Mouse (Mus musculus) hindbrain, embryonic 16.5 days (tissue): Measurements from ENCODE around the gene Timm17a. TPM values are rescaled to one million over a fixed set of nuclear protein-coding genes. Genes with fewer than 3 reads are reported as not detected.

ENCODE experiments used
- ATAC-seq: fragments of 200-750 bp; cut with Nextera tagmentation; 2 replicates; pipeline ENCODE4 v1.8.0; 2017; ENCODE audit warnings: moderate TSS enrichment, moderate library complexity
- H3K27ac ChIP-seq: fragments of 300-500 bp; sonication (generic); 2 replicates; pipeline ENCODE4 v1.5.1; 2014; ENCODE audit warnings: low read depth, mild to moderate bottlenecking, control low read depth, low read length, moderate library complexity
- H3K27me3 ChIP-seq: fragments of 300-500 bp; sonication (generic); replicated peaks from 2 replicates; pipeline ENCODE4 v1.6.1; 2014; ENCODE audit warnings: low read length; ENCODE audit not compliant: control insufficient read depth, insufficient read depth
- H3K36me3 ChIP-seq: fragments of 300-500 bp; sonication (generic); 2 replicates; pipeline ENCODE4 v1.6.1; 2014; ENCODE audit warnings: mild to moderate bottlenecking, low read length, moderate library complexity, mixed read lengths; ENCODE audit not compliant: control insufficient read depth, insufficient read depth
- H3K4me1 ChIP-seq: fragments of 300-500 bp; sonication (generic); 2 replicates; pipeline ENCODE4 v1.6.1; 2014; ENCODE audit warnings: low read depth, low read length; ENCODE audit not compliant: control insufficient read depth, insufficient read depth
- H3K4me2 ChIP-seq: fragments of 300-500 bp; sonication (generic); 2 replicates; pipeline ENCODE4 v1.6.1; 2014; ENCODE audit warnings: mild to moderate bottlenecking, low read length, control low read depth, moderate library complexity
- H3K4me3 ChIP-seq: fragments of 300-500 bp; sonication (generic); 2 replicates; pipeline ENCODE4 v1.5.1; 2014; ENCODE audit warnings: mild to moderate bottlenecking, low read length, control low read depth, moderate library complexity
- H3K9ac ChIP-seq: fragments of 300-500 bp; sonication (generic); 2 replicates; pipeline ENCODE4 v1.6.1; 2014; ENCODE audit warnings: low read depth, mild to moderate bottlenecking, control low read depth, low read length, moderate library complexity
- H3K9me3 ChIP-seq: fragments of 300-500 bp; sonication (generic); 2 replicates; pipeline ENCODE4 v1.6.1; 2014; ENCODE audit warnings: mild to moderate bottlenecking, low read length, moderate library complexity; ENCODE audit not compliant: control insufficient read depth
- WGBS: fragments of 180-500 bp; shearing (Covaris S2); extraction: QIAGEN DNeasy Blood & Tissue Kit; methylation state at CpG from one replicate; pipeline ENCODE4 v1.1.7; 2014; 5-methylcytosine and 5-hydroxymethylcytosine counted together
- polyA plus RNA-seq: library from polyadenylated mRNA; unstranded; fragments of >200 nt; fragmentation: Nextera tagmentation; extraction: Ambion mirVana; gene quantifications from 2 replicates; pipeline ENCODE4 v1.2.1, GENCODE M21; 2015

Timm17a gene
- 166 and 193 TPM in 2 replicates for polyA plus RNA-seq

- WGBS: under 1% methylated on average over 51 of the region's 51 CpGs
- peak within 1 kb of the TSS; percentile 86 for H3K9ac ChIP-seq
These were observed at the start of gene Timm17a for GRCm38 (mm10) chr1:135313284-135314031. TSS of gene Timm17a (minus strand) at chr1:135313778.

GRCm38 (mm10) chr1:135362115-135362514, 48.5 kb upstream of the Timm17a start:
- H3K27ac ChIP-seq: no peak overlapping the region
- H3K9ac ChIP-seq: no peak overlapping the region
- no peak overlapping the region for H3K4me3 ChIP-seq
- no peaks in the 10 kb centered on the region for H3K36me3 ChIP-seq
- H3K27me3 ChIP-seq: no peaks in the 10 kb centered on the region
- ATAC-seq: no peak
- H3K4me2 ChIP-seq: no peak overlapping the region
- no peaks in the 10 kb centered on the region for H3K9me3 ChIP-seq
- H3K4me1 ChIP-seq: no peaks in the 10 kb centered on the region

More at GRCm38 (mm10) chr1:135313284-135314031, at the start of gene Timm17a:
- Histone ChIP-seq H3K27me3 (no peaks in the 10 kb centered on the region; the same call in 1 of the 2 replicates), H3K27ac (peak within 1 kb of the TSS; percentile 80), H3K4me3 (peak within 1 kb of the TSS; percentile 66), H3K4me2 (peak within 1 kb of the TSS; percentile 80), H3K4me1 (peaks cover 19% of the 10 kb centered on the region), H3K9me3 (no peaks in the 10 kb centered on the region), H3K36me3 (peaks cover 5% of the 10 kb centered on the region)
- peak; percentile 100 for ATAC-seq

- no peak overlapping the region for H3K4me3 ChIP-seq
- 57% methylated on average over 4 of the region's 4 CpGs for WGBS
- ATAC-seq: no peak
These were observed 47.9 kb upstream of the Timm17a start for GRCm38 (mm10) chr1:135361491-135361890.

GRCm38 (mm10) chr1:135359071-135359470, 45.5 kb upstream of the Timm17a start:
- H3K4me1 ChIP-seq: no peaks in the 10 kb centered on the region
- no peak for ATAC-seq
- H3K9me3 ChIP-seq: no peaks in the 10 kb centered on the region
- H3K27me3 ChIP-seq: no peaks in the 10 kb centered on the region
- 32% methylated on average over 2 of the region's 2 CpGs for WGBS
- no peak overlapping the region for H3K27ac ChIP-seq
- no peak overlapping the region for H3K4me3 ChIP-seq
- no peaks in the 10 kb centered on the region for H3K36me3 ChIP-seq
- H3K9ac ChIP-seq: no peak overlapping the region
- H3K4me2 ChIP-seq: no peak overlapping the region

More at GRCm38 (mm10) chr1:135361491-135361890, 47.9 kb upstream of the Timm17a start:
- H3K9ac ChIP-seq: no peak overlapping the region
- H3K27me3 ChIP-seq: no peaks in the 10 kb centered on the region
- no peak overlapping the region for H3K4me2 ChIP-seq
- H3K4me1 ChIP-seq: no peaks in the 10 kb centered on the region
- H3K27ac ChIP-seq: no peak overlapping the region
- no peaks in the 10 kb centered on the region for H3K9me3 ChIP-seq
- no peaks in the 10 kb centered on the region for H3K36me3 ChIP-seq

- Histone ChIP-seq H3K4me3 (no peak overlapping the region), H3K36me3 (no peaks in the 10 kb centered on the region), H3K4me1 (no peaks in the 10 kb centered on the region), H3K4me2 (no peak overlapping the region), H3K9me3 (no peaks in the 10 kb centered on the region), H3K27ac (no peak overlapping the region), H3K9ac (no peak overlapping the region), H3K27me3 (no peaks in the 10 kb centered on the region)
- ATAC-seq: no peak
- 73% methylated on average over 3 of the region's 3 CpGs for WGBS
These were observed 38.4 kb upstream of the Timm17a start for GRCm38 (mm10) chr1:135351953-135352352.

GRCm38 (mm10) chr1:135347498-135348169, 34.1 kb upstream of the Timm17a start:
- Histone ChIP-seq H3K27ac (no peak overlapping the region), H3K4me2 (no peak overlapping the region), H3K4me1 (no peaks in the 10 kb centered on the region), H3K36me3 (no peaks in the 10 kb centered on the region), H3K9ac (no peak overlapping the region), H3K27me3 (no peaks in the 10 kb centered on the region), H3K4me3 (no peak overlapping the region), H3K9me3 (no peaks in the 10 kb centered on the region)
- 54% methylated on average over 4 of the region's 4 CpGs for WGBS
- ATAC-seq: no peak

GRCm38 (mm10) chr1:135346891-135347290, 33.3 kb upstream of the Timm17a start:
- WGBS: 73% methylated on average over 3 of the region's 3 CpGs
- no peak for ATAC-seq
- no peak overlapping the region for H3K27ac ChIP-seq

GRCm38 (mm10) chr1:135344026-135344425, 30.4 kb upstream of the Timm17a start:
- no peaks in the 10 kb centered on the region for H3K27me3 ChIP-seq
- ATAC-seq: no peak
- H3K9me3 ChIP-seq: no peaks in the 10 kb centered on the region
- H3K4me1 ChIP-seq: no peaks in the 10 kb centered on the region
- H3K4me3 ChIP-seq: no peak overlapping the region
- no peak overlapping the region for H3K4me2 ChIP-seq
- H3K9ac ChIP-seq: no peak overlapping the region
- no peaks in the 10 kb centered on the region for H3K36me3 ChIP-seq
- no peak overlapping the region for H3K27ac ChIP-seq
- 74% methylated on average over 4 of the region's 4 CpGs for WGBS

More at GRCm38 (mm10) chr1:135346891-135347290, 33.3 kb upstream of the Timm17a start:
- H3K27me3 ChIP-seq: no peaks in the 10 kb centered on the region
- H3K36me3 ChIP-seq: no peaks in the 10 kb centered on the region
- no peaks in the 10 kb centered on the region for H3K9me3 ChIP-seq
- H3K4me2 ChIP-seq: no peak overlapping the region
- no peaks in the 10 kb centered on the region for H3K4me1 ChIP-seq
- no peak overlapping the region for H3K9ac ChIP-seq
- H3K4me3 ChIP-seq: no peak overlapping the region

GRCm38 (mm10) chr1:135341947-135342346, 28.4 kb upstream of the Timm17a start:
- Histone ChIP-seq H3K9me3 (no peaks in the 10 kb centered on the region), H3K4me2 (no peak overlapping the region), H3K9ac (no peak overlapping the region), H3K27me3 (no peaks in the 10 kb centered on the region), H3K4me3 (no peak overlapping the region), H3K36me3 (no peaks in the 10 kb centered on the region), H3K4me1 (no peaks in the 10 kb centered on the region), H3K27ac (no peak overlapping the region)
- ATAC-seq: no peak
- WGBS: 63% methylated on average over 8 of the region's 8 CpGs
